Mouse (Mus musculus): ENCODE data around the gene Chuk. TPM values are rescaled to one million over a fixed set of nuclear protein-coding genes. Genes with fewer than 3 reads are reported as not detected.
"Not testable (repeated sequence)": the region's sequence is repeated elsewhere in the genome, so short reads cannot be mapped to it uniquely, and the experiment has no call there.

Gene Chuk
- total and polyA plus RNA-seq, 2 experiments from 2014 or later: 25.2 to 72.8 TPM

DNA sequence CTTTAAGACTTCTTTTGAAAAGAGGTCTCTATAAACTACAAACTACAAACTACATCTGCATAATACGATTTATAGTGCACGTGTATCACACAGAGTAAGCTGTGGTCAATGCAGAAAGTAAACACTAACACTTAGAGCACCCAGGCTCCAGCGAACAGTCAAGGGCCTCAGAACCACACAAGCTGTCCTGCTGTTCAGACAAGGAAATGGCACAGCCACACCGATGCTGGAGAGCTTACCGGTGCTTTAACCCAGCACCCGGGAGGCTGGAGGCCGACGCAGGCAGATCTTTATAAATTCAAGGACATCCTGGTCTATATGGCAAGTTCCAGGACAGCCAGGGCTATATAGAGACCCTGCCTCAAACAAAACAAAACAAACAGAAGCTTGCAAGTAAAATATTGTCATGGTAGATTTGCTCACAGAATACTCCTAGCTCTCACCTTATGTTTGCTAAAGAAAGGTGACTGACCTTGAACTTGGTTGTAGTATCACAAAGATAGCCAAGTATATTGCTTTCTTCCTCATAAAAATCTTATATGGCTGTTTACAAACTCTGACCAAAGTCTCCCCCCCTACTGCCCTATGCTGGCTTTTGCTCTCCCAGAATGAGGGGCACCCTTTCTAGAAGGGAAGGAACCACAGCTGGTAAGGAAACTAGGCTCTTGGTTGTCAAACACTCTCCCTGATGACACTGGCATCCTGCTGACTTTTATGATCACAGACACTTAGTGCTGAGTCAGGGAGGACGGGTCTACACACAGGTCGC is 20.6 kb upstream of the Chuk start:
- ATAC-seq (no peak), DNase-seq (no peak)
- H3K9ac ChIP-seq: no peak overlapping the region
- H3K4me2 ChIP-seq (ENCODE audit: low read depth): no peak overlapping the region
- H3K36me3 ChIP-seq (ENCODE audit: insufficient read depth): peaks cover 66% of the 10 kb centered on the region
- no peaks in the 10 kb centered on the region for H3K9me3 ChIP-seq (ENCODE audit: low read length)
- H3K27me3 ChIP-seq (ENCODE audit: insufficient read depth, low read length): no peaks in the 10 kb centered on the region
- no peak overlapping the region for H3K27ac ChIP-seq (ENCODE audit: low read depth, low read length)
- H3K4me3 ChIP-seq (ENCODE audit: low read depth, low read length): no peak overlapping the region
- 95% methylated on average over 10 of the region's 10 CpGs for WGBS
- no peak for TF ChIP-seq CTCF (IDR thresholded peaks at IDR 0.05; ENCODE audit: low read depth)
- no peaks in the 10 kb centered on the region for H3K4me1 ChIP-seq (ENCODE audit: insufficient read depth)

DNA sequence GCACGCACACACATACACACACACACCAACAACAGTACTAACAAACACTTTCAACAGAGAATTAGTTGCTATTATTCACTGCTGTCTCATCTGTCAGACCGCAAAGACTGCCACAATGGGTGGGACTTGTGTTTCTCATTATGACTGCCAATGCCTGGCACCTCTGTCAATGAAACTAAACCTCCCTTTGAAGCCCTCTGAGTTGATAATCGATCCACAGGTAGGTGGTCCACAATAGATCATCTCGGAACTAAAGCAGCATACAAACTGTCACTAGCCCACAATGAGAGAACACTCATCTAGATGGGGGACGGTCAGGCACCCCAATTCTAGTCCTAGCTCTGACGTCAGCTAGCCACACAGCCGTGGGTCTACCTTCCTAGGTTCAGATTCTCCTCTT is 13.9 kb upstream of the Chuk start:
- Histone ChIP-seq H3K9me3 (ENCODE audit: low read length) (no peaks in the 10 kb centered on the region), H3K36me3 (ENCODE audit: insufficient read depth) (peaks cover 85% of the 10 kb centered on the region), H3K4me3 (ENCODE audit: low read depth, low read length) (no peak overlapping the region)

DNA sequence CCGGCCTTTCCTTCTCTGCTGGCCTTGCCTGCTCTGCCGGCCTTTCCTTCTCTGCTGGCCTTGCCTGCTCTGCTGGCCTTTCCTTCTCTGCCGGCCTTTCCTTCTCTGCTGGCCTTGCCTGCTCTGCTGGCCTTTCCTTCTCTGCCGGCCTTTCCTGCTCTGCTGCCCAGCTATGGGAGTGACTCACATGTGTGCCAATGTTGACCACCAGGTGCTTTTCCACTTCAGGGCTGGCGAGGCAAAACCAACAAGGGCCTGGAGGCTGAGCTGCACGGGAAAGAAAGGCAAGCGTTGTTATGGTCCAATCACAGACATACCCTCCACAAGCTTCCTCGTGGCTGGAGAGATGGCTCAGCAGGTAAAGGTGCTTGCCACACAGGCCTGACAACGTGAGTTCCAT is 13.4 kb upstream of the Chuk start:
- DNase-seq; H3K27me3 ChIP-seq (ENCODE audit: insufficient read depth, low read length); ATAC-seq; H3K9me3 ChIP-seq (ENCODE audit: low read length); H3K4me2 ChIP-seq (ENCODE audit: low read depth); H3K4me3 ChIP-seq (ENCODE audit: low read depth, low read length); H3K4me1 ChIP-seq (ENCODE audit: insufficient read depth); H3K27ac ChIP-seq (ENCODE audit: low read depth, low read length); H3K9ac ChIP-seq: not testable (repeated sequence)
- H3K36me3 ChIP-seq (ENCODE audit: insufficient read depth): peaks cover 88% of the 10 kb centered on the region
- 94% methylated on average over 7 of the region's 9 CpGs for WGBS

More for the DNA sequence above, 13.9 kb upstream of the Chuk start:
- DNase-seq (no peak), ATAC-seq (no peak)
- Histone ChIP-seq H3K27me3 (ENCODE audit: insufficient read depth, low read length) (no peaks in the 10 kb centered on the region), H3K27ac (ENCODE audit: low read depth, low read length) (no peak overlapping the region), H3K4me2 (ENCODE audit: low read depth) (no peak overlapping the region), H3K9ac (no peak overlapping the region), H3K4me1 (ENCODE audit: insufficient read depth) (no peaks in the 10 kb centered on the region)
- WGBS: 93% methylated on average over 7 of the region's 7 CpGs
- TF ChIP-seq CTCF (IDR thresholded peaks at IDR 0.05; ENCODE audit: low read depth): no peak

DNA sequence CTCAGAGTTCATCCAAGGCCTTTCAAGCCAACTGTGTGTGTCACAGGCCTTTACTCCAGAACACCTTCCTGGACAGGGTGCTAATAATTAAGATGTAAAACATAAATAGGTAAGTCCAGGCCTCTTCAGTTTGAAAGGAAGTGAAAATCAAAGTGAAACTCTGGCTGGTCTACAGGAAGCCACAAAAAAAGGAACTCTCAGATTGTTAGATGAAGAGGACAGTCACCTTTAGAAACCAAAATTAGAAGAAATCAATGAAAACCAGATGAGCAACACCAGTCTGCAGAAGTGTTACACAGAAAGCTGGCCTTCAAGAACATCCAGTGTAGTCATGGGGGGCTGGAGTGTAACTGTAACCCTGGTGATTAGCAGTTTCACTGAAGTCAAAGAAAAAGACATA is 10.5 kb upstream of the Chuk start:
- Histone ChIP-seq H3K4me2 (ENCODE audit: low read depth) (no peak overlapping the region), H3K9me3 (ENCODE audit: low read length) (no peaks in the 10 kb centered on the region), H3K9ac (no peak overlapping the region), H3K27ac (ENCODE audit: low read depth, low read length) (no peak overlapping the region), H3K4me1 (ENCODE audit: insufficient read depth) (no peaks in the 10 kb centered on the region), H3K36me3 (ENCODE audit: insufficient read depth) (peaks cover 85% of the 10 kb centered on the region), H3K27me3 (ENCODE audit: insufficient read depth, low read length) (no peaks in the 10 kb centered on the region), H3K4me3 (ENCODE audit: low read depth, low read length) (no peak overlapping the region)
- no peak for TF ChIP-seq CTCF (IDR thresholded peaks at IDR 0.05; ENCODE audit: low read depth)
- no peak for ATAC-seq
- no peak for DNase-seq

DNA sequence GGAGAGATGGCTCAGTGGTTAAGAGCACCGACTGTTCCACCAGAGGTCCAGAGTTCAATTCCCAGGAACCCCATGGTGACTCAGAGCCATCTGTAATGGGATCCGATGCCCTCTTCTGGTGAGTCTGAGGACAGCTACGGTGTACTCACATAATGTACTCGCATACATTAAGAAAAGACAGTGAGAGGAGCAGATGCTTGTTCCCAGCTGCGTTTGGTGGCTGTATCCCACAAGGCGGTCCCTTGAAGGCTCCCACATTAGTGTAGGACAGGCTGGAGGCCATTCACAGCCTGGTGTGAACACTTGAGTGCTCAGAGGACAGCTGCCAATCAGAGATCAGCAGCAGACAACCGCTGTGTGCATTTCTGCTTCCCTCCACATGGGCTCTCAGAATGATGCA is 4.4 kb upstream of the Chuk start:
- Histone ChIP-seq H3K4me3 (ENCODE audit: low read depth, low read length) (no peak overlapping the region), H3K4me2 (ENCODE audit: low read depth) (no peak overlapping the region), H3K4me1 (ENCODE audit: insufficient read depth) (0 out of 2 replicates have a peak, but pooled peaks cover 5% of the 10 kb centered on the region), H3K27ac (ENCODE audit: low read depth, low read length) (no peak overlapping the region), H3K9ac (no peak overlapping the region), H3K36me3 (ENCODE audit: insufficient read depth) (peaks cover 57% of the 10 kb centered on the region), H3K9me3 (ENCODE audit: low read length) (no peaks in the 10 kb centered on the region), H3K27me3 (ENCODE audit: insufficient read depth, low read length) (no peaks in the 10 kb centered on the region)
- 56% methylated on average over 7 of the region's 7 CpGs for WGBS
- DNase-seq (peak; percentile 34), ATAC-seq (no peak)
- peak; percentile 54 for TF ChIP-seq CTCF (IDR thresholded peaks at IDR 0.05; ENCODE audit: low read depth)

DNA sequence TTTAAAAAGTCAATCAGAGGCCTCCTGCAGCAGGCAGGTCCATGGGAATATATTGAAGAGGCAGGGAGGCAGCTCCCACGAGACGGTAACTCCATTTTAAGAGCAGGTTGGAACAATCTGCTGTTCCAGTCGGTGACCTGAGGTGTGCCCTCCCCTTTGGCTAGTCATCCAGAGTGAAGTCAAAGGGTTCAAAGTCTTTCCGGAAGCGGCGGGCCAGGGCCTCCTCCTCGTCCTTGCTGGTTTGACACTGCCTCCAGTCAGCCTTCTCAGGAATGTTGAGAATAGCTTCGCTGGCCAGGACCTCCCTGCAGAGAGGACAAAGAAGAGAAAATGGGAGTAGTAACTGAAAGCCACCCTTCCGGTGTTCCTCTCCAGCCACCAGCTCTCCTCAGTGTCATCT is 3.1 kb upstream of the Chuk start:
- WGBS: 94% methylated on average over 9 of the region's 9 CpGs
- ATAC-seq: no peak
- Histone ChIP-seq H3K9me3 (ENCODE audit: low read length) (no peaks in the 10 kb centered on the region), H3K4me2 (ENCODE audit: low read depth) (no peak overlapping the region), H3K4me3 (ENCODE audit: low read depth, low read length) (no peak overlapping the region), H3K27ac (ENCODE audit: low read depth, low read length) (no peak overlapping the region), H3K27me3 (ENCODE audit: insufficient read depth, low read length) (no peaks in the 10 kb centered on the region), H3K36me3 (ENCODE audit: insufficient read depth) (peaks cover 46% of the 10 kb centered on the region), H3K9ac (no peak overlapping the region), H3K4me1 (ENCODE audit: insufficient read depth) (peaks cover 13% of the 10 kb centered on the region)
- DNase-seq: no peak
- no peak for TF ChIP-seq CTCF (IDR thresholded peaks at IDR 0.05; ENCODE audit: low read depth)

DNA sequence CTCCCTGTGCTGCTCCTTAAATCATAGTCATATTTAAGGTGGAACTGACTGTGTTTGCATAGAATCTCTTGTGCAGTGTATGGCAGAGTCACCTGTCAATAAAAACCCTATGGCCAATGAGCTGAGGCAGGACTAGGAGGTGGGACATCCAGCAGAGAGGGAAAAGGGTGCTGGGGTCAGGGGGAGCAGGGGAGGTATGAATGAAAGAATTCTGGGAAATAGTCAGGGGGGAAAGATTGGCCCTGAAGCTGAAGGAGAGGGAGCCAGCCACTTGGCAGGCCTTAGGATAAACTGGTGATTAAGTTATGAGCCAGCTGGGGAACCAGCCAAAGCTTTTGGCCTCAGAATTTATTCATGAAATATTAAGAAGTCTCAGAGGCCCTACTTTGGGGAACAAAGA is 1.7 kb upstream of the Chuk start:
- DNase-seq: no peak
- Histone ChIP-seq H3K9me3 (ENCODE audit: low read length) (no peaks in the 10 kb centered on the region), H3K4me3 (ENCODE audit: low read depth, low read length) (no peak overlapping the region), H3K36me3 (ENCODE audit: insufficient read depth) (peaks cover 37% of the 10 kb centered on the region), H3K27ac (ENCODE audit: low read depth, low read length) (no peak overlapping the region), H3K4me2 (ENCODE audit: low read depth) (no peak overlapping the region), H3K27me3 (ENCODE audit: insufficient read depth, low read length) (no peaks in the 10 kb centered on the region), H3K4me1 (ENCODE audit: insufficient read depth) (peaks cover 13% of the 10 kb centered on the region), H3K9ac (no peak overlapping the region)
- TF ChIP-seq CTCF (IDR thresholded peaks at IDR 0.05; ENCODE audit: low read depth): no peak
- ATAC-seq: no peak
